Mouse (Mus musculus) thymus, postnatal 25 days (tissue): ENCODE measurements around the gene Phc1.
A peak's percentile ranks its signal among the peaks of the same experiment; 100 is the strongest.

Experiments
- DNase-seq: peaks from one replicate; pipeline ENCODE4 v3.0.0; 2022

The Phc1 gene

DNA sequence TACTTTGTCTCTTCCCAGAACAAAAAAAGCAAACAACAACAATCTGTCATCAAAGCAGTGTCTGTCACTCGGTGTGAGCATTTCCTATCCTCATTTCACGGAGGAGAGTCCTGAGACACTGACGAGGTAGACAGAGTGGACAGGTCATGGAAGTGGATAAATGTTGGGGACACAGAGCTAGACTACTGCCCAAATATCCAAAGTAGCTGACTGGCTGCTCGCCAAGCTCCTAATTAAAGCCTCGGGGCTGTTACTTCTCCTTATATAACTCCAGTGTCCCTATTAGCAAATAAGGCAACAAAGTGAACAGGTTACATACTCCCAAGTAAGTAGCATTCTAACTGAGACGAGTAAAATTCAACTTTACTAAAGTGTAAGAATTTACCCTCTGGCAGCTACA, 2.8 kb downstream of the Phc1 start:
- no peak for DNase-seq

DNA sequence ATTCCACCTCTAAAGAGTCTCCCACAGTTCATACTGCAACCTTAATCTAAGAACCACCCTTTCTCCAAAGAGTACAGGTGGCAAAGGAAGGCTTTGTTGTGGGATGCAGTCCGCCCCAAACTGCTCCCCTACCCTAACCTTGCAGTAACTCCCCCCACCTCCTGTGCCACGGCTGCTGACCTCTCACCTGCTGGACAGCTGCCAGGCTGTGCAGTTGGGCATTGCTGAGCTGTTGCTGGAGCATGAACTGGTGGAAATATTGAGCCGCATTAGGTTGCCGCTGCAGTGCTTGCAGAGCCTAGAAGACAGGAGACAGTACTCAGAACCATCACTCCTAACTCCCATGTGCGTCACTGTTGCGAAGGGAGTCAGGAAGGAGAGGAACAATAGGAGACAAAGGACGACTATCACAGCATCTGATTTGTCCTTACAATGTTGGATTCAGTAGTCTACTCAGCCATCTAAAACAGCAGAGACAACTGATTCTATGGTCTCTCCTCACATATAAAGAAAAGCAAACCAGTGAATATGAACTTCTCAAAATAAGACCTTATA, 5.5 kb downstream of the Phc1 start:
- DNase-seq, result no peak

DNA sequence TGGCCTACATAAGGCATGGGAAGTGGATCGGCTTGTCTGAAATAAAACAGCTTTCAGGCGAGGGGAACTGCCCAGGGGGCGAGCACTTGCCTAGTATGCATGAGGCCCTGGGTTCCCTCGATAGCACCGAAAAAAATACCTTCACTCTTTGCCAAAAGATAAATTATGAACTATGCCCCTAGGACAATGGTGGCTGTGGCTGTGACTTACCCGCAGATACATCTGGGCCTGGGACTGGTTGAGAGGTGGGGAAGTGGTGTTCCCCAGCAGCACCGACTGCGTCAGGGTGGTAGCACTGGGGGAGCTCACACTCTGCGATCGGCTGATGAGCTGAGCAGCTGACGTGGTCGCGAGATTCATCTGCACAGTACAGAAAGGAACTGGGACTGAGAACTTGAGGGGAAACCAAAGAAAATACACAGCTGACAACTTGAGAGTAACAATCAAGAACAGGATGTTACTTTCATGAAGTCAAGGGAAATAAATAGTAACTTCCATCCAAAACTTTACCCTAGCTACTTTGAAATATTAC, 7.2 kb downstream of the Phc1 start:
- no peak for DNase-seq

DNA sequence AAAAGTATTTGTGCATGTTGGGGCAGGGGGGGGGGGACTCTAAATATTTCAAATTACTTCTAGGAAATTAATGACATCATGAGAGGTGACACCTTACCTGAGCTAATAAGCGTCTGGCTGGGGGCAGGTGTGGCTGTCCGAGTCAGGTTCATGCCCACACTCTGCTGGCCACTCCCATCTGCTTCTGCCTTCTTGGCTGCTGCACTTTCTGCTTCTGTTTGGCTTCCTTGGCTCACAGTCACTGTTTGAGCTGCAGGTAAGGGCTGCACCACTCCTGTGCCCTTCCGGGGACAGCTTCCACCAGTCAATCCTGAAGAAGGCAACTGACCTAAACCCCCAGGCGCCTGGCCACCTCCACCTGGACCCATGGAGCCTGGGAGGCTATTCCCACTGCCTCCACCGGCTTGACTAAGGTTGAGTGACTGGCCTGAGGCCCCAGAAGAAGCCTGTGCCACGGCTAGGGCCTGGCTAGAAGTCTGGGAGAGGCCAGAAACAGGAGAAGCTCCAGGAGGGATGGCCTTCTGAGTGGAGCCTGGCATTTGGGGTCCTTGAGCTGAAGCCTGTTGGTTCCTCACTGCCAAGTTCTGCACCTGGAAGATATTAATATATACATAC, 14.9 kb downstream of the Phc1 start:
- no peak for DNase-seq

DNA sequence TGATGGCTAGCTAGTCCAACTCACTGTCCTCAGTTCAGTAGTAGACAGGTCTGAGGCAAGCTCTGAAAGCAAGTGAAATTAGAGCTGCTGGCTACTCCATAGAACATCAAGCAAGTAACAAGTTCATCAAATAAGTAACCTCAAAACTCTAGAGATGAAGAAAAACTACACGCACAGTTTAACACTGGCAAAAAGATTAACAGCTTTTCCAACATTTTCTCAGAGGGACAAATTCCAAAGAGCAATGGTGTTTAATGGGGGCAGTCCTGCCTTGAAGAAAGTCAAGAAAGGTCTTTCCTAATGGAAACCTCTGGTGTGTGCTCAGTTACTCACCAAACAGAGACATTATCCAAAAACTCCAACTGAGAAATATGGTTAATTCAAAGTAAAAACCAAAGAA, 21.6 kb downstream of the Phc1 start:
- DNase-seq, result no peak

- no peak for DNase-seq
Observed at GRCm38 (mm10) chr6:122310187-122310820, 30.1 kb downstream of the Phc1 start.

GRCm38 (mm10) chr6:122309446-122309960, 30.9 kb downstream of the Phc1 start:
- DNase-seq, result no peak

GRCm38 (mm10) chr6:122308505-122309393, 31.6 kb downstream of the Phc1 start, which contains the start of gene M6pr:
M6pr (plus strand) TSS chr6:122308720.
- peak; percentile 94 for DNase-seq

GRCm38 (mm10) chr6:122308136-122308504, 32.2 kb downstream of the Phc1 start:
- no peak for DNase-seq

GRCm38 (mm10) chr6:122306707-122307106, 33.7 kb downstream of the Phc1 start:
- no peak for DNase-seq

DNA sequence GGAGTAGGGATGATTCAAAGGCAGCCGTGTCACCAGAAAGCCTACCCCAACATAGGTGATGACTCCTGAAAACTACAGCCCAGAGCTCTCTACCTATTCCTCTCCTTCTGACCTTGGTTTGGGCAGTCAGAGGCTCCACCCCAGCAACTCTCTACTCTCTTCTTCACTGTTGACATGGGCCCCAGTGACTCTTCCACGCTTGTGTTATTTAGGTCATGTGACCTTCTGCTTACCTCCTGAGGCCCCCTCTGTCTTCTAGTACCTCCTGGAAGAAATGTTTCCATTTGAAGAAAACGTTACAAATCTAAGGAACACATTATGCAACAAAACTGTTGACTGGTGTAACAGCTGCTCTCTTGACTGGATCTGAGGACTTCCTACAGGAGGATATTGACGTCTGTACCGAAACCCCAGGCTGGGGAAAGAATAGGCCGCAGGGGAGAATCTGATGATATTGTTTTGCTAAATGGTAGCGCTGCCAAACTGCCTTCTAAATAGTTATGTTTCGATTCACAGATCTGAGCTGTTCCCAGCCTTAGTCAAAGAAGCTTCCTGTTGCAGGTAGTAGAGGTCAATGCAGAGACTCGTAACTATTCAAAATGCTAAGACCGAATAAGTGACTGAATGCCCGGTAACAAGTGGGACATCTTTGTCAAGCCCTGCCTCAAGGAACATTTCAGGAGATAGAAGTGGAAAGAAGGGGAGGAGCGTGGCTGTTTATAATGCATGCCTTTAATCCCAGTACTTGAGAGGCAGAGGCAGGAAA, 35.4 kb downstream of the Phc1 start:
- DNase-seq, result no peak

DNA sequence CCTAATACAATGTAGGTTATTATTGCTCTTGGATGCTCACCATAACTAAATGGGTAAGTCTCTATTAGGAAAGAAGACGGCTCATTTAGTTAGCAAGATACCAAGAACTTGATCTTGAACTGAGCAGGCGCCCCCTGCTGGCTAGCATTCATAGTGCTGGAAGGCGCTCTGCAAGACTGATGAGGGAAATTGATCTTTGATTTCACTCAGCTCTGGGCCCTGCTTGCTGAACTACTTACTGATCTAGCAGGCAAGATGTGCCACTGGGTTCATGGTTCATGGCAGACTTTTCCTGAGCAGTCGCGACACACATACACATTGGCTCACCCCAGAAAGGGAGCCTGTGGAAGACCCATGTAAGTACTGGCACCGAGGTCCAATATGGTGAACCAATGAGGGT, 36.0 kb downstream of the Phc1 start:
- DNase-seq, result peak; percentile 74

GRCm38 (mm10) chr6:122303526-122303925, 36.8 kb downstream of the Phc1 start:
- DNase-seq, result no peak

DNA sequence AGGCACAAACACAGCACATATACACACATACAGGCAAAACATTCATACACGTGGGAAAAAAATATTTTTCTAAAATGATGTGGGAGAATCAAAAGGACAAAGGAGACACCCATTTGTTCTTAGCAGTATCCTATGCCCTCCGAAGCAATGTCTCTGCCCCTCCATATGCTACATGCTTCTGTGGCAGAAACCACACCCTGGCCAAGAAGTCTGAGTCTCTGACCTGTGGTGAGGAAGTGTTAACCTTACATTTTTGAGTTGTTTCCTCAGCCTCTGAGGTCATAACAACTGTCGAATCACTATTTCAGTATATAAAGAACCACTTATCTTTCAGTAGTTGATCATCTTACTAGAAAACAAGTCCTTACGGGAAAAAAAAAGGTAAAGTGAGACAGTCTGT, 37.7 kb downstream of the Phc1 start:
- DNase-seq, result no peak

GRCm38 (mm10) chr6:122302121-122302520, 38.2 kb downstream of the Phc1 start:
- no peak for DNase-seq

DNA sequence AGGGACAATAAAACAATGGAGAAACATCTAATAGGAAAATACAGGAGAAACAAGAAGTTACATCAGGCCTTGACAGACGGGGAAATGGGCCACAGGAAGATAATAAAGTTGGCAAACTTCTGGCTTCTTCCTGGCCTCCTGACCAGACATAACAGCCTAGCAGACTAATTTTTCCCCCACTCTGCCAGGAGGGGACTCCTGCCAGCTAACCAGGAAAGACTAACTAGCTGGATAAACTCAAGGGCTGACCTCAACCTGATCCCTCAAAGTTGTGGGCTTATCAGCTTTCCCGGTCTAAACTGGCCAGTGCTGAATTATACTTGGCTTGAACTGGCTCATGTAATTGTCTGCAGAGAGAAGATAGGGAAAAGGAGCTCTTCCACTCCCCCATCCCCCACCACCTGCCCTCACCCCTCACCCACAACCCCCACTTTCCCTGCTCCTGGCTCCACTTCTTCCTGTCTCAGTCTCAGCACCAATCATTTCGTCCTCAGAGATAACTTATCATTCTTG, 40.7 kb downstream of the Phc1 start:
- DNase-seq, result no peak

DNA sequence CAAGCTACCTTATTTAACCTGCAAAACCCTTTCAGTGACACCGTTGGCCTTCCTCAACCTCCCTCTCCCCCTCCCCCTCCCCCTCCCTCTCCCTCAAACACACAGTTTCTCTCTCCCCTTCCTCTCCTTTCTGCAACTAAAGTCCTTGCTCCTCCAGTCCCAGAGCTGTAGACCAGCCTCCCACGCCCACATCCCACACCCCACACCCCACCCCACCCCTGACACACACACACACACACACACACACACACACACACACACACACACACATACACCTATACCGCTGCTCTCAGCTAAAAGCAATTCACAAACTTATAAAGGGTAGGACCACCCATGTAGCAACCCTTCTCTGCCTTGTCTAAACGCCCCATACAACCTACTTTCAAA, 42.1 kb downstream of the Phc1 start:
- DNase-seq, result no peak

- no peak for DNase-seq
Observed at GRCm38 (mm10) chr6:122297279-122298222, 42.8 kb downstream of the Phc1 start.

DNA sequence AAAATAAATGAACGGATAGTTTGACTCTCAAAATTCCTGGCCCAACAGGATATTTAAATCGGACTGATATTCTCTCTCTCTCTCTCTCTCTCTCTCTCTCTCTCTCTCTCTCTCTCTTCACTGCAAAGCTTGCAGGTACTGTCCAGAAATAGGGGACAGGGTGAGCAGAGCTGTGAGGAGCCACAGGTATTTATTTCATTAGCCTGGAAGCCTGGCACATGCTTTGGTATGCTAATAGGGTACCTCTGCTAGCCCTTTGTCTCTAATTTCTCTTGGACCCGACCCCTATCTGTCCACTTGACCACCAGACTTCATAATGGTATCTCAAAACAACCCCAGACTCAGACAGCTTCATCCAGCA, 43.5 kb downstream of the Phc1 start:
- no peak for DNase-seq

- no peak for DNase-seq
Observed at GRCm38 (mm10) chr6:122295242-122295641, 45.1 kb downstream of the Phc1 start.

GRCm38 (mm10) chr6:122294290-122294689, 46.1 kb downstream of the Phc1 start:
- no peak for DNase-seq
